Comparison of ENCODE assay signal across 10 mouse cellular contexts in the genomic region with DNA sequence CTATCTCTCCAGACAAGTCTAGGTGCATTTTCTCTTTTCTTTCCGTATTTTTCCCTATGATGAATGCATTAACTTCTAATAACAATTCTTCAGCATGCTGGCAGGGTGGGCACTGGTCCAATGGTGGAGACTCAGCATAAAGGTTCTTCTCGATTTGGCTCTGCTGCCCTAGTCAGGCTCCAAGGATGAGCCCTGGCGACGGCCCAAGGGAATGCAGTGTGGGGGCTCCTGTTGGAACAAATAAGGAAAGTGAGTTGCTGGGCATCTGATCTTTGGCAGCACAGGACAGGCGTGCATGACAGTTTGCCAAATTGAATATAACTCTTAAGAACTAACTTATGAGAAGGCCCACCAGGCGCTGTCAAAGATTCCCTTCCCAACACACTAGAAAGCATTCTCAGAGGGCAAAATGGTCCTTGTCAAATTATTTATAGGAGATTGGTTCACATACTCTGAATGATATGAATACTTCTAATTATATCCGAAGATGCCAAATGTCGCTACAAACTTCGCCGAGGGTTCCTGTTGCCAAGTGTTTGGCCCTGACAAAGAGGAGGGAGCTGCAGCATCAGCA. TPM values are rescaled to one million over a fixed set of nuclear protein-coding genes. Genes with fewer than 3 reads are reported as not detected.
A peak's percentile ranks its signal among the peaks of the same experiment; 100 is the strongest.
DNase-seq lines count a peak whose midpoint lies in the region; ATAC-seq and TF ChIP-seq lines count a peak whose summit lies in the region.
"Had no signal": no experiment of that assay in that cellular context is flagged by ENCODE, and none has a peak within 500 bp of the region (broad histone marks: within the 10 kb centered on the region; RNA-seq: fewer than 3 reads in every experiment).

Gene Myh8 (plus strand): TSS at position 524 of the 574 bp plus-strand sequence.

- 45% methylated on average over 10 of the region's 10 CpGs for WGBS in heart, embryonic 16.5 days
- WGBS in embryonic facial prominence, embryonic 15.5 days = 77% methylated on average over 10 of the region's 10 CpGs
- 76% methylated on average over 10 of the region's 10 CpGs for WGBS in forebrain, embryonic 13.5 days

- H3K4me2 ChIP-seq in heart, embryonic 16.5 days (ENCODE audit: low read depth, low read length) = peak within 1 kb of the TSS; percentile 2; the same call in 1 of the 2 replicates
- no peak within 1 kb of the TSS for H3K4me2 ChIP-seq in embryonic facial prominence, embryonic 15.5 days (replicated peaks)
- H3K4me2 ChIP-seq in myocyte (ENCODE audit: low read depth) = no peak within 1 kb of the TSS
- H3K4me2 ChIP-seq in forebrain, embryonic 13.5 days = no peak within 1 kb of the TSS
- H3K4me2 ChIP-seq: forebrain, embryonic 12.5 days had no signal

- no peaks in the 10 kb centered on the region for H3K36me3 ChIP-seq in heart, embryonic 16.5 days (ENCODE audit: control insufficient read depth, insufficient read depth)
- no peaks in the 10 kb centered on the region for H3K36me3 ChIP-seq in embryonic facial prominence, embryonic 15.5 days
- H3K36me3 ChIP-seq in myocyte (ENCODE audit: control insufficient read depth, insufficient read depth) = no peaks in the 10 kb centered on the region
- no peaks in the 10 kb centered on the region for H3K36me3 ChIP-seq in forebrain, embryonic 13.5 days (ENCODE audit: poor library complexity, severe bottlenecking)
- H3K36me3 ChIP-seq: forebrain, embryonic 12.5 days had no signal

- no peak within 1 kb of the TSS for H3K9ac ChIP-seq in heart, embryonic 16.5 days (ENCODE audit: low read length)
- H3K9ac ChIP-seq in embryonic facial prominence, embryonic 15.5 days = no peak within 1 kb of the TSS
- no peak within 1 kb of the TSS for H3K9ac ChIP-seq in forebrain, embryonic 13.5 days
- H3K9ac ChIP-seq: forebrain, embryonic 12.5 days had no signal

- no peaks in the 10 kb centered on the region for H3K79me2 ChIP-seq in myocyte (ENCODE audit: control insufficient read depth, insufficient read depth)

- no peaks in the 10 kb centered on the region for H3K9me3 ChIP-seq in heart, embryonic 16.5 days (replicated peaks; ENCODE audit: control insufficient read depth, low read length)
- no peaks in the 10 kb centered on the region for H3K9me3 ChIP-seq in embryonic facial prominence, embryonic 15.5 days (replicated peaks)
- H3K9me3 ChIP-seq in forebrain, embryonic 13.5 days (replicated peaks) = no peaks in the 10 kb centered on the region
- H3K9me3 ChIP-seq: forebrain, embryonic 12.5 days had no signal

- peaks cover 4% of the 10 kb centered on the region; the same call in 1 of the 2 replicates for H3K4me1 ChIP-seq in heart, embryonic 16.5 days (ENCODE audit: control insufficient read depth, insufficient read depth, low read length)
- H3K4me1 ChIP-seq in embryonic facial prominence, embryonic 15.5 days = no peaks in the 10 kb centered on the region
- H3K4me1 ChIP-seq in forebrain, embryonic 13.5 days = 0 out of 2 replicates have a peak, but pooled peaks cover 9% of the 10 kb centered on the region
- H3K4me1 ChIP-seq: forebrain, embryonic 12.5 days had no signal

- no peak within 1 kb of the TSS for H3ac ChIP-seq in myocyte (ENCODE audit: control insufficient read depth, insufficient read length)

- ATAC-seq in heart, embryonic 16.5 days (replicated peaks; ENCODE audit: extremely low read depth, insufficient read depth, low FRiP score) = peak; percentile 67
- ATAC-seq in embryonic facial prominence, embryonic 15.5 days (ENCODE audit: insufficient number of reproducible peaks, low FRiP score, low TSS enrichment, low read depth) = no peak
- no peak for ATAC-seq in forebrain, embryonic 13.5 days

- no peak within 1 kb of the TSS for H3K4me3 ChIP-seq in heart, embryonic 16.5 days (ENCODE audit: low read length)
- no peak within 1 kb of the TSS for H3K4me3 ChIP-seq in embryonic facial prominence, embryonic 15.5 days (replicated peaks)
- no peak within 1 kb of the TSS for H3K4me3 ChIP-seq in myocyte
- H3K4me3 ChIP-seq in layer of hippocampus, adult 2 months = no peak within 1 kb of the TSS
- no peak within 1 kb of the TSS for H3K4me3 ChIP-seq in forebrain, embryonic 13.5 days
- H3K4me3 ChIP-seq: forebrain, embryonic 12.5 days had no signal

- no peak for TF ChIP-seq CTCF in layer of hippocampus, adult 2 months (conservative IDR thresholded peaks at IDR 0.05)

- H3K27ac ChIP-seq in heart, embryonic 16.5 days (ENCODE audit: low read length) = peak within 1 kb of the TSS; percentile 55; the same call in 1 of the 2 replicates
- H3K27ac ChIP-seq in embryonic facial prominence, embryonic 15.5 days (replicated peaks) = no peak within 1 kb of the TSS
- no peak within 1 kb of the TSS for H3K27ac ChIP-seq in layer of hippocampus, adult 2 months
- no peak within 1 kb of the TSS for H3K27ac ChIP-seq in forebrain, embryonic 13.5 days
- H3K27ac ChIP-seq: forebrain, embryonic 12.5 days had no signal

- no peak for TF ChIP-seq POLR2A in myocyte (IDR thresholded peaks at IDR 0.05; ENCODE audit: insufficient read length, low read depth)

- no peak for DNase-seq in heart, adult 11 months
- peak; percentile 16 for DNase-seq in lung, postnatal 10 days
- DNase-seq in lung, postnatal 36 days = no peak
- DNase-seq in layer of hippocampus, adult 2 months (ENCODE audit: low spot score in 2 of 2) = no peak

- no peaks in the 10 kb centered on the region; the same call in 1 of the 2 replicates for H3K27me3 ChIP-seq in heart, embryonic 16.5 days (ENCODE audit: control insufficient read depth, insufficient read depth, low read length)
- H3K27me3 ChIP-seq in embryonic facial prominence, embryonic 15.5 days = no peaks in the 10 kb centered on the region
- no peaks in the 10 kb centered on the region for H3K27me3 ChIP-seq in myocyte (ENCODE audit: control insufficient read depth, insufficient read depth, insufficient read length)
- no peaks in the 10 kb centered on the region for H3K27me3 ChIP-seq in forebrain, embryonic 13.5 days
- H3K27me3 ChIP-seq: forebrain, embryonic 12.5 days had no signal

TF ChIP-seq in myocyte, 11 proteins besides CTCF, POLR2A, EP300 and RAD21:
- TF ChIP-seq CEBPB (IDR thresholded peaks at IDR 0.05; ENCODE audit: insufficient read depth, poor library complexity, severe bottlenecking) = no peak
- no peak for TF ChIP-seq TCF3 (IDR thresholded peaks at IDR 0.05; ENCODE audit: insufficient read length, low read depth)
- no peak for TF ChIP-seq POLR2AphosphoS2 (IDR thresholded peaks at IDR 0.05; ENCODE audit: insufficient read length, low read depth)
- TF ChIP-seq MYOG (IDR thresholded peaks at IDR 0.05; ENCODE audit: control insufficient read depth in 1 of 3, insufficient read depth in 1 of 3, insufficient read length in 2 of 3, low read depth in 2 of 3) = no peak
- no peak for TF ChIP-seq USF1 (IDR thresholded peaks at IDR 0.05; ENCODE audit: low read depth)
- no peak for TF ChIP-seq SRF (IDR thresholded peaks at IDR 0.05; ENCODE audit: control insufficient read depth, insufficient read length, low read depth)
- TF ChIP-seq MYOD1 (IDR thresholded peaks at IDR 0.05; ENCODE audit: control insufficient read depth in 1 of 3, insufficient read length in 2 of 3, low read depth in 2 of 3) = no peak
- TF ChIP-seq REST (IDR thresholded peaks at IDR 0.05; ENCODE audit: insufficient read depth, insufficient read length) = no peak
- TF ChIP-seq E2F4 (IDR thresholded peaks at IDR 0.05; ENCODE audit: insufficient read depth) = no peak
- no peak for TF ChIP-seq MAX (IDR thresholded peaks at IDR 0.05; ENCODE audit: low read depth)
- TF ChIP-seq TCF12 (IDR thresholded peaks at IDR 0.05; ENCODE audit: insufficient read depth, poor library complexity, severe bottlenecking) = no peak

RNA-seq across cellular contexts. Expression of gene Myh8, which starts in this region (rescaled TPM):
- 2.6 and 7.6 TPM in 2 replicates for polyA plus RNA-seq in heart, embryonic 16.5 days (2015; fragmentation: Nextera tagmentation; extraction: Ambion mirVana)
- polyA plus RNA-seq in embryonic facial prominence, embryonic 15.5 days (2015; fragmentation: Nextera tagmentation; extraction: Ambion mirVana) = 55.8 and 79.6 TPM in 2 replicates
- polyA plus RNA-seq in myocyte (2012; fragmentation: generic; extraction: Trizol) = 10.4 TPM
- 1 to 10 TPM; 1.3 to 1.4 TPM for total RNA-seq in layer of hippocampus, adult 2 months (2021)
- polyA plus RNA-seq in forebrain, embryonic 13.5 days (2015; fragmentation: Nextera tagmentation; extraction: Ambion mirVana) = 0.05 TPM in 2 replicates
- total RNA-seq: liver, adult 2 months had no signal
- polyA plus RNA-seq: liver, adult 2 months had no signal
